Mouse (Mus musculus): ENCODE measurements around the gene Efhd1. TPM values are rescaled to one million over a fixed set of nuclear protein-coding genes. Genes with fewer than 3 reads are reported as not detected.

Efhd1 gene
- 1.2 and 2.3 TPM in 2 replicates for polyA plus RNA-seq (2015; fragmentation: Nextera tagmentation; extraction: Ambion mirVana)

GRCm38 (mm10) chr1:87264134-87265006, at the start of gene Efhd1:
Gene Efhd1, plus strand, starts transcription at chr1:87264363.
- Histone ChIP-seq H3K27ac (replicated peaks) (no peak within 1 kb of the TSS), H3K4me2 (peak within 1 kb of the TSS; percentile 99), H3K4me1 (peaks cover 30% of the 10 kb centered on the region), H3K4me3 (replicated peaks) (peak within 1 kb of the TSS; percentile 48), H3K9ac (replicated peaks) (peak within 1 kb of the TSS; percentile 51), H3K9me3 (replicated peaks) (no peaks in the 10 kb centered on the region), H3K27me3 (replicated peaks) (peaks cover 59% of the 10 kb centered on the region), H3K36me3 (no peaks in the 10 kb centered on the region)
- WGBS: under 1% methylated on average over 70 of the region's 70 CpGs
- peak; percentile 44 for ATAC-seq (ENCODE audit: low FRiP score)

GRCm38 (mm10) chr1:87214748-87215147, 49.4 kb upstream of the Efhd1 start:
- H3K9me3 ChIP-seq (replicated peaks): no peaks in the 10 kb centered on the region
- peak overlapping the region; percentile 97 for H3K9ac ChIP-seq (replicated peaks)
- WGBS: 41% methylated on average over 4 of the region's 4 CpGs
- no peak for ATAC-seq (ENCODE audit: low FRiP score)
- peaks cover 7% of the 10 kb centered on the region for H3K36me3 ChIP-seq
- peak overlapping the region; percentile 75 for H3K4me2 ChIP-seq
- no peaks in the 10 kb centered on the region for H3K27me3 ChIP-seq (replicated peaks)
- peaks cover 46% of the 10 kb centered on the region for H3K4me1 ChIP-seq
- H3K27ac ChIP-seq (replicated peaks): peak overlapping the region; percentile 98
- H3K4me3 ChIP-seq (replicated peaks): peak overlapping the region; percentile 92

- H3K36me3 ChIP-seq: peaks cover 38% of the 10 kb centered on the region
- ATAC-seq (ENCODE audit: low FRiP score): no peak
- no peak overlapping the region for H3K9ac ChIP-seq (replicated peaks)
- peaks cover 44% of the 10 kb centered on the region for H3K4me1 ChIP-seq
- H3K9me3 ChIP-seq (replicated peaks): no peaks in the 10 kb centered on the region
- H3K27ac ChIP-seq (replicated peaks): no peak overlapping the region
- H3K4me2 ChIP-seq: no peak overlapping the region
- H3K27me3 ChIP-seq (replicated peaks): no peaks in the 10 kb centered on the region
- no peak overlapping the region for H3K4me3 ChIP-seq (replicated peaks)
- WGBS: 71% methylated on average over 3 of the region's 3 CpGs
These were observed 46.2 kb upstream of the Efhd1 start for GRCm38 (mm10) chr1:87217938-87218337.

GRCm38 (mm10) chr1:87225739-87226138, 38.4 kb upstream of the Efhd1 start:
- Histone ChIP-seq H3K4me3 (replicated peaks) (no peak overlapping the region), H3K27me3 (replicated peaks) (no peaks in the 10 kb centered on the region), H3K27ac (replicated peaks) (no peak overlapping the region), H3K36me3 (peaks cover 94% of the 10 kb centered on the region), H3K4me2 (no peak overlapping the region), H3K9ac (replicated peaks) (no peak overlapping the region), H3K4me1 (no peaks in the 10 kb centered on the region), H3K9me3 (replicated peaks) (no peaks in the 10 kb centered on the region)
- no peak for ATAC-seq (ENCODE audit: low FRiP score)
- 94% methylated on average over 8 of the region's 8 CpGs for WGBS

- no peak for ATAC-seq (ENCODE audit: low FRiP score)
- WGBS: 96% methylated on average over 1 of the region's 1 CpGs
- no peak overlapping the region for H3K4me3 ChIP-seq (replicated peaks)
These were observed 37.6 kb upstream of the Efhd1 start for GRCm38 (mm10) chr1:87226409-87227159.

GRCm38 (mm10) chr1:87227160-87227550, 37.0 kb upstream of the Efhd1 start:
- ATAC-seq (ENCODE audit: low FRiP score): no peak
- Histone ChIP-seq H3K9me3 (replicated peaks) (no peaks in the 10 kb centered on the region), H3K4me3 (replicated peaks) (no peak overlapping the region), H3K4me1 (no peaks in the 10 kb centered on the region), H3K4me2 (no peak overlapping the region), H3K36me3 (peaks cover 91% of the 10 kb centered on the region), H3K9ac (replicated peaks) (no peak overlapping the region), H3K27me3 (replicated peaks) (no peaks in the 10 kb centered on the region), H3K27ac (replicated peaks) (no peak overlapping the region)
- 74% methylated on average over 3 of the region's 3 CpGs for WGBS

More at GRCm38 (mm10) chr1:87226409-87227159, 37.6 kb upstream of the Efhd1 start:
- H3K9me3 ChIP-seq (replicated peaks): no peaks in the 10 kb centered on the region
- H3K4me2 ChIP-seq: no peak overlapping the region
- H3K36me3 ChIP-seq: peaks cover 91% of the 10 kb centered on the region
- H3K9ac ChIP-seq (replicated peaks): no peak overlapping the region
- H3K27me3 ChIP-seq (replicated peaks): no peaks in the 10 kb centered on the region
- H3K4me1 ChIP-seq: no peaks in the 10 kb centered on the region
- H3K27ac ChIP-seq (replicated peaks): no peak overlapping the region

GRCm38 (mm10) chr1:87230606-87231005, 33.6 kb upstream of the Efhd1 start:
- Histone ChIP-seq H3K27me3 (replicated peaks) (no peaks in the 10 kb centered on the region), H3K4me1 (no peaks in the 10 kb centered on the region), H3K9ac (replicated peaks) (no peak overlapping the region), H3K4me2 (no peak overlapping the region), H3K4me3 (replicated peaks) (no peak overlapping the region), H3K9me3 (replicated peaks) (no peaks in the 10 kb centered on the region), H3K36me3 (peaks cover 93% of the 10 kb centered on the region), H3K27ac (replicated peaks) (no peak overlapping the region)
- 68% methylated on average over 5 of the region's 5 CpGs for WGBS
- ATAC-seq (ENCODE audit: low FRiP score): no peak

GRCm38 (mm10) chr1:87232197-87232596, 32.0 kb upstream of the Efhd1 start:
- H3K4me1 ChIP-seq: no peaks in the 10 kb centered on the region
- no peak overlapping the region for H3K4me3 ChIP-seq (replicated peaks)
- H3K9me3 ChIP-seq (replicated peaks): no peaks in the 10 kb centered on the region
- H3K4me2 ChIP-seq: no peak overlapping the region
- no peaks in the 10 kb centered on the region for H3K27me3 ChIP-seq (replicated peaks)
- ATAC-seq (ENCODE audit: low FRiP score): no peak
- H3K36me3 ChIP-seq: peaks cover 91% of the 10 kb centered on the region
- H3K27ac ChIP-seq (replicated peaks): no peak overlapping the region
- WGBS: 89% methylated on average over 7 of the region's 7 CpGs
- no peak overlapping the region for H3K9ac ChIP-seq (replicated peaks)

GRCm38 (mm10) chr1:87239056-87239455, 25.1 kb upstream of the Efhd1 start:
- no peak overlapping the region for H3K9ac ChIP-seq (replicated peaks)
- no peak for ATAC-seq (ENCODE audit: low FRiP score)
- no peak overlapping the region for H3K4me3 ChIP-seq (replicated peaks)
- no peaks in the 10 kb centered on the region for H3K9me3 ChIP-seq (replicated peaks)
- H3K27ac ChIP-seq (replicated peaks): no peak overlapping the region
- H3K4me1 ChIP-seq: no peaks in the 10 kb centered on the region
- H3K36me3 ChIP-seq: peaks cover 53% of the 10 kb centered on the region
- no peaks in the 10 kb centered on the region for H3K27me3 ChIP-seq (replicated peaks)
- 82% methylated on average over 8 of the region's 8 CpGs for WGBS
- no peak overlapping the region for H3K4me2 ChIP-seq

- ATAC-seq (ENCODE audit: low FRiP score): no peak
- no peaks in the 10 kb centered on the region for H3K27me3 ChIP-seq (replicated peaks)
- H3K9me3 ChIP-seq (replicated peaks): no peaks in the 10 kb centered on the region
- no peak overlapping the region for H3K27ac ChIP-seq (replicated peaks)
- 90% methylated on average over 8 of the region's 8 CpGs for WGBS
- peaks cover 18% of the 10 kb centered on the region for H3K36me3 ChIP-seq
- H3K4me1 ChIP-seq: peaks cover 3% of the 10 kb centered on the region; the same call in 1 of the 2 replicates
- no peak overlapping the region for H3K4me3 ChIP-seq (replicated peaks)
- no peak overlapping the region for H3K9ac ChIP-seq (replicated peaks)
- H3K4me2 ChIP-seq: no peak overlapping the region
These were observed 21.1 kb upstream of the Efhd1 start for GRCm38 (mm10) chr1:87243021-87243420.

GRCm38 (mm10) chr1:87245430-87245829, 18.7 kb upstream of the Efhd1 start:
- ATAC-seq (ENCODE audit: low FRiP score): no peak
- Histone ChIP-seq H3K9ac (replicated peaks) (no peak overlapping the region), H3K36me3 (no peaks in the 10 kb centered on the region), H3K27me3 (replicated peaks) (no peaks in the 10 kb centered on the region), H3K4me1 (peaks cover 3% of the 10 kb centered on the region; the same call in 1 of the 2 replicates), H3K9me3 (replicated peaks) (no peaks in the 10 kb centered on the region), H3K27ac (replicated peaks) (no peak overlapping the region), H3K4me2 (no peak overlapping the region), H3K4me3 (replicated peaks) (no peak overlapping the region)
- WGBS: 53% methylated on average over 1 of the region's 1 CpGs

Measured in neural tube, embryonic 15.5 days (tissue).